Mouse (Mus musculus) left cerebral cortex, postnatal 14 days (tissue): ENCODE measurements around the gene Kcna10. TPM values are rescaled to one million over a fixed set of nuclear protein-coding genes. Genes with fewer than 3 reads are reported as not detected.

Source experiments
- DNase-seq, 2 experiments: peaks; one replicate each; pipeline ENCODE4 v3.0.0; 2021 to 2022; ENCODE audit warnings: low spot score in 2 of 2, mixed read lengths in 1 of 2
- intact Hi-C: fragments of 180-260 bp; cut with DNase I; formaldehyde crosslinking; loops from one replicate; pipeline ENCODE4 v1.15.1; 2025
- long read RNA-seq, 2 experiments: library from polyadenylated mRNA; stranded (forward); transcript quantifications; one replicate each; pipeline ENCODE4 v2.0.0; 2021
- total RNA-seq, 2 experiments: library from RNA; stranded (reverse); gene quantifications; 2 replicates each; pipeline ENCODE4 v1.2.3; 2021

Kcna10 gene
- not detected for total RNA-seq
- long read RNA-seq, experiment 1: 0 reads
- long read RNA-seq, experiment 2: 0 reads

- intact Hi-C loops: no loop called here
- DNase-seq: no peak
Observed at GRCm38 (mm10) chr3:107182756-107183155, at the start of gene Kcna10. Gene Kcna10, plus strand, starts transcription at chr3:107183056.

- intact Hi-C loops: no loop called here
- no peak for DNase-seq
Observed at GRCm38 (mm10) chr3:107134457-107134856, 48.4 kb upstream of the Kcna10 start.

GRCm38 (mm10) chr3:107147126-107147525 lies 35.7 kb upstream of the Kcna10 start:
- no peak for DNase-seq
- intact Hi-C loops: no loop called here

- DNase-seq: no peak
Observed at GRCm38 (mm10) chr3:107149006-107149405, 33.9 kb upstream of the Kcna10 start.

GRCm38 (mm10) chr3:107150469-107150868 lies 32.4 kb upstream of the Kcna10 start:
- intact Hi-C loops: no loop called here
- DNase-seq: peak in 1 of 2 experiments; percentile 20

More at GRCm38 (mm10) chr3:107149006-107149405, 33.9 kb upstream of the Kcna10 start:
- intact Hi-C loops: loop anchor here (2.0 kb wide), 1 partner anchor 54 kb away; no protein-coding TSS in a partner anchor

- DNase-seq: peak in 1 of 2 experiments; percentile 21
- intact Hi-C loops: no loop called here
Observed at GRCm38 (mm10) chr3:107150872-107151540, 31.9 kb upstream of the Kcna10 start.

GRCm38 (mm10) chr3:107153772-107154655 lies 28.8 kb upstream of the Kcna10 start:
- intact Hi-C loops: no loop called here
- DNase-seq: no peak

GRCm38 (mm10) chr3:107158856-107159255 lies 24.0 kb upstream of the Kcna10 start:
- intact Hi-C loops: loop anchor here (2.0 kb wide), 1 partner anchor 56 kb away; no protein-coding TSS in a partner anchor
- DNase-seq: no peak

- intact Hi-C loops: loop anchor here (2.0 kb wide), 1 partner anchor 57 kb away; no protein-coding TSS in a partner anchor
- DNase-seq: peak; percentile 19 to 50
Observed at GRCm38 (mm10) chr3:107159418-107159817, 23.4 kb upstream of the Kcna10 start.

GRCm38 (mm10) chr3:107159859-107160324 lies 23.0 kb upstream of the Kcna10 start:
- DNase-seq: peak; percentile 51 to 62
- intact Hi-C loops: loop anchor here (2.0 kb wide), 1 partner anchor 57 kb away; no protein-coding TSS in a partner anchor

- intact Hi-C loops: no loop called here
- DNase-seq: no peak
Observed at GRCm38 (mm10) chr3:107162741-107163140, 20.1 kb upstream of the Kcna10 start.

- DNase-seq: peak; percentile 36 to 64
- intact Hi-C loops: no loop called here
Observed at GRCm38 (mm10) chr3:107169552-107169951, 13.3 kb upstream of the Kcna10 start.

- intact Hi-C loops: no loop called here
- DNase-seq: no peak
Observed at GRCm38 (mm10) chr3:107171964-107172363, 10.9 kb upstream of the Kcna10 start.

- intact Hi-C loops: no loop called here
- DNase-seq: no peak
Observed at GRCm38 (mm10) chr3:107172556-107172955, 10.3 kb upstream of the Kcna10 start.

- intact Hi-C loops: no loop called here
- DNase-seq: peak in 1 of 2 experiments; percentile 19
Observed at GRCm38 (mm10) chr3:107175486-107175885, 7.4 kb upstream of the Kcna10 start.

- DNase-seq: no peak
- intact Hi-C loops: no loop called here
Observed at GRCm38 (mm10) chr3:107176501-107176900, 6.4 kb upstream of the Kcna10 start.

GRCm38 (mm10) chr3:107180860-107181259 lies 2.0 kb upstream of the Kcna10 start:
- no peak for DNase-seq

GRCm38 (mm10) chr3:107183178-107183577 lies 322 bp downstream of the Kcna10 start:
- DNase-seq: peak; percentile 46 to 65
- intact Hi-C loops: no loop called here

More at GRCm38 (mm10) chr3:107180860-107181259, 2.0 kb upstream of the Kcna10 start:
- intact Hi-C loops: no loop called here

GRCm38 (mm10) chr3:107185597-107185996 lies 2.7 kb downstream of the Kcna10 start:
- DNase-seq: no peak
- intact Hi-C loops: no loop called here

- DNase-seq: peak in 1 of 2 experiments; percentile 60
- intact Hi-C loops: no loop called here
Observed at GRCm38 (mm10) chr3:107187022-107187421, 4.2 kb downstream of the Kcna10 start.
